Mouse (Mus musculus): ENCODE data around the gene Ltb4r2. TPM values are rescaled to one million over a fixed set of nuclear protein-coding genes. Genes with fewer than 3 reads are reported as not detected.
A peak's percentile ranks its signal among the peaks of the same experiment; 100 is the strongest.
"Not testable (repeated sequence)": the region's sequence is repeated elsewhere in the genome, so short reads cannot be mapped to it uniquely, and the experiment has no call there.

The Ltb4r2 gene
- total and polyA plus RNA-seq, 2 experiments from 2014 or later, result 0.16 to 0.78 TPM

DNA sequence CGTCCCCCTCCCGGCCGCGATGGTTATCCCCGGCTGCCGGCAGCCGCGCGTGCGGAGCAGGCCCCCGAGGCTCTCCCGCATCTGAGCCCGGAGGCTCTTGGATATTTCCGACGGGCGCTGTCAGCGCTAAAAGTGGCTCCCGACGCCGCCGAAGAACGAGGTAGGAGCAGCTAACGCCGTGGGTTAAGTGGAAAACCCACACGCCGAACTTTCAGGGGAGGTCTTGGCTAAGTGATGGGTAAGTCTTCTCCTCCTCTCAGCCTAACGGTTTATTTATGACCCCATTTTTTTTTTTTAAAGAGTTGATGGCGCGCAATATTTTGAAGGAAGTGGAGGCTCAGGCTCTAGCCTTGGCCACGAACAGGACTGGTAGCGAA is 15.4 kb upstream of the Ltb4r2 start:
- ATAC-seq (no peak; the same call in 1 of the 2 replicates), DNase-seq (ENCODE audit: low spot score) (no peak)
- peaks cover 15% of the 10 kb centered on the region for H3K4me1 ChIP-seq (ENCODE audit: insufficient read depth, low read length)
- peak overlapping the region; percentile 18 for H3K27ac ChIP-seq
- peak overlapping the region; percentile 71 for H3K9ac ChIP-seq (replicated peaks; ENCODE audit: low read length)
- peak overlapping the region; percentile 76 for H3K4me3 ChIP-seq (ENCODE audit: low read length)
- TF ChIP-seq CTCF (IDR thresholded peaks at IDR 0.05; ENCODE audit: low read depth), result no peak
- under 1% methylated on average over 31 of the region's 31 CpGs for WGBS
- H3K4me2 ChIP-seq (ENCODE audit: low read depth, low read length), result peak overlapping the region; percentile 99
- peaks cover 15% of the 10 kb centered on the region; the same call in 1 of the 2 replicates for H3K36me3 ChIP-seq (ENCODE audit: insufficient read depth, low read length)
- H3K27me3 ChIP-seq (ENCODE audit: insufficient read depth, low read length), result no peaks in the 10 kb centered on the region
- H3K9me3 ChIP-seq (ENCODE audit: low read length), result no peaks in the 10 kb centered on the region

DNA sequence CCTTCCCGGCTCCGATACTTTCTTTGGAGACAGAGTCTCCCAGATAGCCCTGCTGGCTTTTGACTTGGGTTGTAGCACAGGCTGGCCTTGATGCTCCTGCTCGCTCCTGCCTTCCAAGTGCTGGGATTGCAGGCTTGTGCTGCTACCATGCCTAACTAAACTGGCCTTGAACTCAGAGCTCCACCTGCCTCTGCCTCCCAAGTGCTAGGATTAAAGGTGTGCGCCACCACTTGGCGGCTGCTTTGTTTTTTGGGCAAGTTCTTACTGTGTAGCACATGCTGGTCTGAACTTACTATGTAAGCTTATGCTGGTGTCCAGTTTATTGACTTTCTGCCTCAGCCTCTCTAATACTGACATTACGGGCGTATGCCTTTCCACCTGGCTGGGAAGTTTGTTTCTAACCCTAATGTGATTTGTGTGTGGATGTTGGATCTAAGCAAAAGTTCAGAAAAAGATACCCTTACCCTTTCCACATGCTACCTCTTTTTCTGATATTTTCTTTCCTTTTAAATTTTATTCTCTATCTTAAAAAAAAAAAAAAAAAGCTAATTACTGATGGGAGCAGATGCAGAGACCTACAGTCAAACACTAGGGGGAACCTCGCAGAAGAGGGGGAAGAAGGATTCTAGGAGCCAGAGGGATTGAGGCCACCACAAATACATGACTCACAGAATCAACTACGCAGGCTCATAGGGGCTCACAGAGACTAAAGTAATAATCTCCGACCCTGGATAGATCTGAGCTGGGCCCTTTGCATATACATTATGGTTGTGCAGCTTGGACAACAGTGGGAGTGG is 14.0 kb upstream of the Ltb4r2 start:
- 89% methylated on average over 10 of the region's 10 CpGs for WGBS
- Histone ChIP-seq H3K4me2 (ENCODE audit: low read depth, low read length) (0 out of 2 replicates have a peak overlapping the region, but pooled peaks have one; percentile 99), H3K4me1 (ENCODE audit: insufficient read depth, low read length) (peaks cover 15% of the 10 kb centered on the region), H3K9me3 (ENCODE audit: low read length) (no peaks in the 10 kb centered on the region), H3K27me3 (ENCODE audit: insufficient read depth, low read length) (no peaks in the 10 kb centered on the region), H3K27ac (no peak overlapping the region), H3K9ac (replicated peaks; ENCODE audit: low read length) (no peak overlapping the region), H3K4me3 (ENCODE audit: low read length) (no peak overlapping the region), H3K36me3 (ENCODE audit: insufficient read depth, low read length) (peaks cover 21% of the 10 kb centered on the region)
- ATAC-seq (no peak), DNase-seq (ENCODE audit: low spot score) (no peak)
- TF ChIP-seq CTCF (IDR thresholded peaks at IDR 0.05; ENCODE audit: low read depth), result no peak

DNA sequence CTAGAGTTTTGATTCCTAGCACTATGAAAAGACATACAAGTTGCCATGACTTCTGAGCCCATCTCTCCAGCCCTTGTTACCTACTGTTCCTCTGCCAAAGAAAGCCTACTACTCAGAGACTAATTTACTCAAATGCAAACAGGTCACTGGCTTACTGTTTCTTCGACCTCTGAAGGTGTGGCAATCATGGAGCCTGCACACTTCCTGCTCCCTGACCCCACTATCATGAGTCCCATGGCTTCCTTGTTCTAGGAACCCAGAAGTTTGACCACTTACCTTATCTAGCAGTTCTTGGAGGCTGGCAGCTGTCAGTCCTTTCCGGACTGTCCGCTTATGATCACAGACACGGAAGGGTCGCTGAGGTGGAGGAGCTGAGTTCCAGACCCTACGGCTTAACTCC is 3.7 kb upstream of the Ltb4r2 start:
- whole genome bisulfite sequencing, result 84% methylated on average over 6 of the region's 6 CpGs
- no peak overlapping the region for H3K27ac ChIP-seq
- H3K4me3 ChIP-seq (ENCODE audit: low read length), result no peak overlapping the region
- no peaks in the 10 kb centered on the region for H3K27me3 ChIP-seq (ENCODE audit: insufficient read depth, low read length)
- H3K36me3 ChIP-seq (ENCODE audit: insufficient read depth, low read length), result peaks cover 27% of the 10 kb centered on the region
- H3K9ac ChIP-seq (replicated peaks; ENCODE audit: low read length), result no peak overlapping the region
- H3K4me1 ChIP-seq (ENCODE audit: insufficient read depth, low read length), result peaks cover 3% of the 10 kb centered on the region; the same call in 1 of the 2 replicates
- ATAC-seq (no peak), DNase-seq (ENCODE audit: low spot score) (no peak)
- no peak for TF ChIP-seq CTCF (IDR thresholded peaks at IDR 0.05; ENCODE audit: low read depth)
- no peaks in the 10 kb centered on the region for H3K9me3 ChIP-seq (ENCODE audit: low read length)
- no peak overlapping the region for H3K4me2 ChIP-seq (ENCODE audit: low read depth, low read length)

DNA sequence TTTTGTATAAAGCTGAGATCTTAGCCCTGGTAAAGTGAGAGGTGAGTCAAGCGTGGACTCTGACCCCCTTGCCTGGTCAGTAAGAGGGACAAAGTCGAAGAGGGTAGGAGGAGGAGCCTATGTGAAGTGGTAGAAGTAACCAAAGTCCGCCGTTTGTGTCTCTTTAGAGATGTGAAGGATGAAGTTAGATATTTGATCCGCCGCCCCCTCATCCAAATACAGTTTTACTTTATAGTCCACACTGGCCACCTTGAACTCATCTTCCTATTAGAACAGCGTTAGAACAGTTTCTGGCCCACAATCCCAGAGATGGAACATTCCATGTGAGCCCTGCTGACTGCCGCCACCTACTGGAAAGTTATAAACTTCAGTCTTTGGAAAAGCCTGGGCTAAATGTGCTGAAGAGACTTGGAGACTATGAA is 2.9 kb upstream of the Ltb4r2 start, which contains the start of gene Cideb:
TSS of gene Cideb (minus strand) at position 96 of the 422 bp plus-strand sequence.
- Histone ChIP-seq H3K9me3 (ENCODE audit: low read length) (no peaks in the 10 kb centered on the region), H3K4me3 (ENCODE audit: low read length) (no peak within 1 kb of the TSS), H3K27ac (no peak within 1 kb of the TSS), H3K4me1 (ENCODE audit: insufficient read depth, low read length) (peaks cover 7% of the 10 kb centered on the region; the same call in 1 of the 2 replicates), H3K27me3 (ENCODE audit: insufficient read depth, low read length) (no peaks in the 10 kb centered on the region; the same call in 1 of the 2 replicates), H3K36me3 (ENCODE audit: insufficient read depth, low read length) (peaks cover 21% of the 10 kb centered on the region), H3K4me2 (ENCODE audit: low read depth, low read length) (peak within 1 kb of the TSS; percentile 42), H3K9ac (replicated peaks; ENCODE audit: low read length) (no peak within 1 kb of the TSS)
- WGBS, result 23% methylated on average over 8 of the region's 8 CpGs
- ATAC-seq, result no peak
- TF ChIP-seq CTCF (IDR thresholded peaks at IDR 0.05; ENCODE audit: low read depth), result peak; percentile 80
- peak; percentile 81 for DNase-seq (ENCODE audit: low spot score)

DNA sequence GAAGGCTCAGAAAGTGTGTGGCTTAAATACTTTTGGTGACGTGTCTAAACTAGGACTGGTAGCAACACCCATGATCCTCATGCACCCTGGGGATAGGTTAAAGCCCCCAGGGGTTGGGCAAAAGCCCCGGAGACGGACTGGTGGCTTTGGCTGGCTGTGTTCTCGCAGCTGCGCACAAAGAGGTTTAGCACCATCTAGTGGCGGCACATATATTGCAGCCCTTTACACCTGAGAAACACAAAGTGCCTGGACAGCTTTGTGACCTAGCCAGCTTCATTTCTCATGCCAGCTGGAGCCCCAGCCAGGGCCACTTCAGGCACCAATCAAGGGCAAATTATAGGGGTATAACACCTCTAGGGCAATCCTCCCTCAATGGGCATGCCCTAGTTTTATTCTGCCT is 1.1 kb upstream of the Ltb4r2 start:
- peak; percentile 84 for TF ChIP-seq CTCF (IDR thresholded peaks at IDR 0.05; ENCODE audit: low read depth)
- DNase-seq (ENCODE audit: low spot score) (peak; percentile 86), ATAC-seq (peak; percentile 6; the same call in 1 of the 2 replicates)
- H3K4me3 ChIP-seq (ENCODE audit: low read length); H3K4me1 ChIP-seq (ENCODE audit: insufficient read depth, low read length); H3K9me3 ChIP-seq (ENCODE audit: low read length); H3K27me3 ChIP-seq (ENCODE audit: insufficient read depth, low read length); H3K36me3 ChIP-seq (ENCODE audit: insufficient read depth, low read length); H3K9ac ChIP-seq (replicated peaks; ENCODE audit: low read length); H3K27ac ChIP-seq: not testable (repeated sequence)
- peak overlapping the region; percentile 37 for H3K4me2 ChIP-seq (ENCODE audit: low read depth, low read length)
- 6% methylated on average over 6 of the region's 6 CpGs for WGBS

DNA sequence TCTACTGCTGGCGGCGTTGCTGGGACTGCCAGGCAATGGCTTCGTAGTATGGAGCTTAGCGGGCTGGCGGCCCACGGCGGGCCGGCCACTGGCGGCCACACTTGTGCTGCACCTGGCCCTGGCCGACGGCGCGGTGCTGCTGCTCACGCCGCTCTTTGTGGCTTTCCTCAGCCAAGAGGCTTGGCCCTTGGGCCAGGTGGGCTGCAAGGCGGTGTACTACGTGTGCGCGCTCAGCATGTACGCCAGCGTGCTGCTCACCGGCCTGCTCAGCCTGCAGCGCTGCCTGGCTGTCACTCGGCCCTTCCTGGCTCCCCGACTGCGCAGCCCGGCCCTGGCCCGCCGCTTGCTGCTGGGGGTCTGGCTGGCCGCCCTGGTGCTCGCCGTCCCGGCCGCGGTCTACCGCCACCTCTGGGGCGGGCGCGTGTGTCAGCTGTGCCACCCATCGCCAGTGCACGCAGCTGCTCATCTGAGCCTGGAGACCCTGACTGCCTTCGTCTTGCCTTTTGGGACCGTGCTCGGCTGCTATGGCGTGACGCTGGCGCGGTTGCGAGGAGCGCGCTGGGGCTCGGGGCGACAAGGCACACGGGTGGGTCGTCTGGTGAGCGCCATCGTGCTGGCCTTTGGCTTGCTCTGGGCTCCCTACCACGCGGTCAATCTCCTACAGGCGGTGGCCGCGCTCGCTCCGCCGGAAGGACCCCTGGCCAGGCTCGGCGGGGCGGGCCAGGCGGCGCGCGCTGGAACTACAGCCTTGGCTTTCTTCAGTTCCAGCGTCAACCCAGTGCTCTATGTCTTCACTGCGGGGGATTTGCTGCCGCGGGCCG is 983 bp downstream of the Ltb4r2 start:
- Histone ChIP-seq H3K27ac (peak overlapping the region; percentile 65), H3K27me3 (ENCODE audit: insufficient read depth, low read length) (peaks cover 6% of the 10 kb centered on the region), H3K9ac (replicated peaks; ENCODE audit: low read length) (peak overlapping the region; percentile 65), H3K4me2 (ENCODE audit: low read depth, low read length) (peak overlapping the region; percentile 86), H3K4me3 (ENCODE audit: low read length) (peak overlapping the region; percentile 47), H3K9me3 (ENCODE audit: low read length) (no peaks in the 10 kb centered on the region), H3K36me3 (ENCODE audit: insufficient read depth, low read length) (no peaks in the 10 kb centered on the region), H3K4me1 (ENCODE audit: insufficient read depth, low read length) (peaks cover 7% of the 10 kb centered on the region; the same call in 1 of the 2 replicates)
- ATAC-seq (peak; percentile 75), DNase-seq (ENCODE audit: low spot score) (peak; percentile 66)
- 1% methylated on average over 74 of the region's 77 CpGs for WGBS
- peak; percentile 16; the same call in 1 of the 2 replicates for TF ChIP-seq CTCF (IDR thresholded peaks at IDR 0.05; ENCODE audit: low read depth)

Data from hindbrain, postnatal 0 days (tissue).